Mouse (Mus musculus): ENCODE results near the gene G430095P16Rik. TPM values are rescaled to one million over a fixed set of nuclear protein-coding genes. Genes with fewer than 3 reads are reported as not detected.

G430095P16Rik gene
- polyA plus RNA-seq, 1 experiment from 2014 or later = 7.7 TPM

DNA sequence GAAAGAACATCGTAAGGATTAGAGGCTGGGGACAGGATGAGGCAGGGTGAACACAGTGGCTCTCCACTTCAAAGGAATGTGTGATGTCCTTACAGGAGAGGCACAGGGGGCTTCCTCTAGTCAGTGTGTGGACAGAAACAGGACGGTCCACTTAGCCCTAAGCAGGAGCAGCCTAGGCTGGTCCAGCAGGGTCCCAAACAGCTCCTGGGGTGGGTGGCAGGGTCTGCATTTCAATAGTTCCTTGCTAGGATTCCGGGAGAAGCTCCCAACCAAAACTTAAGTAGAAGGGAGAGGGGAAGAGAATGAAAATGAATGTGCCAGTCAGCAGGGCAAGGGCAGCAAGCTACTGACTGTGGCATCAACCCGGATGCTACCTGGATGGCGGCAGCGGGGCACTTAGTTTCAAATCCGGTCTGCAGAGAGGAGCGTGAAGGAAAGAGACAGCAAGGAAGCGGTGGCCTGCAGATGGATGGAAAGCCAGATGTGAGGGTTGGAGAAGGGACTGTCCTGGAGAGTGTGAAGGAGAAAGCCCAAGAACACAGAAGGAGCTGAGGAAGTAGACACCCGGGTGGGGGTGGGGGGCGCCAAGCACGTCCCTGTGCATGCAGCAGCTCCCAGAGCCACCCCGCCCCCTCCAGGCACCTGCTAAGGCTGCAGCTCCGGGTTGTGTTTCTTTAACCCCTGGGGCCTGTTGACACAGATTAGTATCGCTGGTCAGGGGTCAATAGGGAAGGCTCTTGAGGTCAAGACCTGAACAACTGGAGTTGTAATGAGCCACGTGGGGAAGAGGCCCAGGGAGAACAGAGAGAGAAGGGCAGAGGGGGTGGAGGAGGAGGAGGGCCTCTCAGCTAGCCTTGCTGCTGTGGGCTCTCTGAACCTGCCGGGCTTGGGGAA is 22.5 kb downstream of the G430095P16Rik start:
- peaks cover 79% of the 10 kb centered on the region for H3K4me1 ChIP-seq (ENCODE audit: control insufficient read depth, insufficient read depth, low read length)
- H3K4me2 ChIP-seq (ENCODE audit: low read depth, severe bottlenecking) = peak overlapping the region; percentile 13; the same call in 1 of the 2 replicates
- WGBS = 2% methylated on average over 17 of the region's 17 CpGs
- H3K36me3 ChIP-seq (ENCODE audit: control insufficient read depth, insufficient read depth, low read length) = no peaks in the 10 kb centered on the region
- peaks cover 30% of the 10 kb centered on the region for H3K27me3 ChIP-seq (ENCODE audit: control insufficient read depth, insufficient read depth, low read length)
- peak overlapping the region; percentile 100; the same call in 1 of the 2 replicates for H3K27ac ChIP-seq (replicated peaks; ENCODE audit: low read depth, low read length)
- no peaks in the 10 kb centered on the region for H3K9me3 ChIP-seq (ENCODE audit: control insufficient read depth, low read length)
- peak; percentile 78 for DNase-seq (ENCODE audit: low spot score)
- H3K9ac ChIP-seq (ENCODE audit: low read length) = 0 out of 2 replicates have a peak overlapping the region, but pooled peaks have one; percentile 5
- no peak overlapping the region for H3K4me3 ChIP-seq (ENCODE audit: low read depth, low read length)
- no peak for ATAC-seq (ENCODE audit: insufficient number of reproducible peaks, low FRiP score, low TSS enrichment, low read depth)

DNA sequence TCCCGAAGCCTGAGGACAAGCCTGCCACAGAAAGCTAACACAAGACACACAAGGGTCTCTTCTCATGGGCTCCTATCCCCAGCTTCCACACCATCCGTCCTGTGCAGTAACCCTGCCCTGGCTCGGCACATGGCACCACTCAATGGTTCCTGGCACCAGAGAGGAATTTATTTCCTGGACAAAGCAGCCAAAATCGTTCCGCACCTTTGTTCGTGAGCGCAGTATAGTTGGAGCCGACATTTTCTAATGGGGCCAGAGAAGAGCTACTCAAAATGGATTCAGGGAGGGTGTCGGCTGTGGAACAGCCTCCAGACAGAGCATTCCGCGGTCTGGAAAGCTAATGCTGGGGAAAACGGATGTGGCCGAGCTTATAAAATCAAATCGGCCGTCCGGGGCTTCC is 26.7 kb downstream of the G430095P16Rik start:
- no peak overlapping the region for H3K4me3 ChIP-seq (ENCODE audit: low read depth, low read length)
- H3K27ac ChIP-seq (replicated peaks; ENCODE audit: low read depth, low read length) = no peak overlapping the region
- WGBS = 70% methylated on average over 16 of the region's 16 CpGs

DNA sequence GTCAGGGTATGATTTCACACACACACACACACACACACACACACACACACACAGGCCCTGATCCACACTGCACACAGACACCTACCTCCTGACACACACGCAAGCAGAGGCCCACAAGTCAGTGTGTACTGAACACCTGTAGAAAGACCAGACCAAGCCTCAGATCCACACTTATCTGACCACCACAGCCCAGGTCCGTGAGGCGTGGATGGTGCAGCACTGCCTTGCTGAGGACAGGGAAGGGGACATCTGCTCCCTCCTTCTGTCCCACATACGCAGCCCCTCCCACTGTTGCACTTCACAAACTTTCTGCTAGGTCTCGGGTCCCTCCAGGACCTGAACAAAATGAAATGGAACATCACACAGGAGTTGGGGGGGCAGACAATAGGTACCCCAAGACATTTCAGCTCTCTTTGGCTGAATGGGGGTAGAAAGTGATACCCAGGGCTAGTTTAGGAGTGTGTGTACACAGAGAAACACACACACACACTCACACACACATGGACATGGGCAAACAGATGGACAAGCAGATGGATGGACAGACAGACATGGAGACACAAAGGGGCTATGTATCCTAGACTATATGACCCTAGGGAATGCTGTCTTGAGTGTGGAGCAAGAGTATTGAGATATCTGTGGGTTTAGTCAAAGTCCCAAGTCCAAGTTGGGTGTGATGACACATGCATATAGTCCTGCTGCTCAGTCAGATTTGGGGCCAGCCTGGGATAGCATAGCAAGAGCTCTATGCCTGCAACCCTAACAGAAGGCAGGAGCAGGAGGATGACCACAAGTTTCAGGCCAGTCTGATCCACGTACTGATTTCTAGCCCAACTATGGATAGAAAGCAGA is 30.2 kb downstream of the G430095P16Rik start:
- Histone ChIP-seq H3K9ac (ENCODE audit: low read length) (no peak overlapping the region), H3K27me3 (ENCODE audit: control insufficient read depth, insufficient read depth, low read length) (peaks cover 47% of the 10 kb centered on the region), H3K36me3 (ENCODE audit: control insufficient read depth, insufficient read depth, low read length) (no peaks in the 10 kb centered on the region), H3K9me3 (ENCODE audit: control insufficient read depth, low read length) (no peaks in the 10 kb centered on the region), H3K27ac (replicated peaks; ENCODE audit: low read depth, low read length) (no peak overlapping the region), H3K4me3 (ENCODE audit: low read depth, low read length) (no peak overlapping the region), H3K4me1 (ENCODE audit: control insufficient read depth, insufficient read depth, low read length) (peaks cover 22% of the 10 kb centered on the region), H3K4me2 (ENCODE audit: low read depth, severe bottlenecking) (no peak overlapping the region)
- 75% methylated on average over 6 of the region's 6 CpGs for WGBS
- DNase-seq (ENCODE audit: low spot score) = no peak
- ATAC-seq (ENCODE audit: insufficient number of reproducible peaks, low FRiP score, low TSS enrichment, low read depth) = no peak; the same call in 1 of the 2 replicates

More for the DNA sequence above, 26.7 kb downstream of the G430095P16Rik start:
- Histone ChIP-seq H3K4me1 (ENCODE audit: control insufficient read depth, insufficient read depth, low read length) (peaks cover 43% of the 10 kb centered on the region), H3K4me2 (ENCODE audit: low read depth, severe bottlenecking) (no peak overlapping the region), H3K27me3 (ENCODE audit: control insufficient read depth, insufficient read depth, low read length) (peaks cover 58% of the 10 kb centered on the region), H3K9ac (ENCODE audit: low read length) (0 out of 2 replicates have a peak overlapping the region, but pooled peaks have one; percentile 5), H3K9me3 (ENCODE audit: control insufficient read depth, low read length) (no peaks in the 10 kb centered on the region), H3K36me3 (ENCODE audit: control insufficient read depth, insufficient read depth, low read length) (no peaks in the 10 kb centered on the region)
- DNase-seq (ENCODE audit: low spot score) = no peak
- ATAC-seq (ENCODE audit: insufficient number of reproducible peaks, low FRiP score, low TSS enrichment, low read depth) = no peak

GRCm38 (mm10) chr8:84757501-84757900 is 34.7 kb downstream of the G430095P16Rik start:
- H3K27ac ChIP-seq (replicated peaks; ENCODE audit: low read depth, low read length) = no peak overlapping the region
- H3K4me2 ChIP-seq (ENCODE audit: low read depth, severe bottlenecking) = no peak overlapping the region
- WGBS = 21% methylated on average over 5 of the region's 5 CpGs
- H3K36me3 ChIP-seq (ENCODE audit: control insufficient read depth, insufficient read depth, low read length) = no peaks in the 10 kb centered on the region
- ATAC-seq (ENCODE audit: insufficient number of reproducible peaks, low FRiP score, low TSS enrichment, low read depth) (no peak), DNase-seq (ENCODE audit: low spot score) (no peak)
- H3K4me1 ChIP-seq (ENCODE audit: control insufficient read depth, insufficient read depth, low read length) = peaks cover 12% of the 10 kb centered on the region
- H3K27me3 ChIP-seq (ENCODE audit: control insufficient read depth, insufficient read depth, low read length) = peaks cover 27% of the 10 kb centered on the region
- no peak overlapping the region for H3K9ac ChIP-seq (ENCODE audit: low read length)
- no peaks in the 10 kb centered on the region for H3K9me3 ChIP-seq (ENCODE audit: control insufficient read depth, low read length)
- no peak overlapping the region for H3K4me3 ChIP-seq (ENCODE audit: low read depth, low read length)

DNA sequence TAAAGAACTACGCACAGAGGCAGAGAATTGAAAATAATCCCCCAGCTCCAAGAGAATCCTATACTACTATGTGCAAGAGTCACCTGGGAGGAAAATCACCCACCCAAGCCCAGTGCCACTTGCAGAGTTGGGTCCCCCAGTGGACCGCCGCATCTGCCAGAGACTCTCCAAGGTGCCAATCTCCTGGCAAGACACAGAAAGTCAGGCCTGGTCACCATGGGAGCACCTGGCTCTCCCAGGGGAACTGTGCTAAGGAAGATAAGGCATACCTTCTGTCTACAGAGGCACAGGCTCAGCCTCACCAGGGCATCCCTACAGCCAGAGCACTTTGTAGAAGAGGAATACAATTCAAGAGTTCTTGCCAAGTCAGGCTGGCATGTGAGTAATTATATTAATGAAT is 35.5 kb downstream of the G430095P16Rik start:
- Histone ChIP-seq H3K4me3 (ENCODE audit: low read depth, low read length) (no peak overlapping the region), H3K4me1 (ENCODE audit: control insufficient read depth, insufficient read depth, low read length) (peaks cover 12% of the 10 kb centered on the region), H3K9me3 (ENCODE audit: control insufficient read depth, low read length) (no peaks in the 10 kb centered on the region), H3K36me3 (ENCODE audit: control insufficient read depth, insufficient read depth, low read length) (no peaks in the 10 kb centered on the region), H3K9ac (ENCODE audit: low read length) (no peak overlapping the region), H3K27ac (replicated peaks; ENCODE audit: low read depth, low read length) (no peak overlapping the region), H3K4me2 (ENCODE audit: low read depth, severe bottlenecking) (no peak overlapping the region), H3K27me3 (ENCODE audit: control insufficient read depth, insufficient read depth, low read length) (peaks cover 20% of the 10 kb centered on the region)
- no peak for ATAC-seq (ENCODE audit: insufficient number of reproducible peaks, low FRiP score, low TSS enrichment, low read depth)
- WGBS = 95% methylated on average over 3 of the region's 3 CpGs
- no peak for DNase-seq (ENCODE audit: low spot score)

- no peak for ATAC-seq (ENCODE audit: insufficient number of reproducible peaks, low FRiP score, low TSS enrichment, low read depth)
- no peaks in the 10 kb centered on the region for H3K9me3 ChIP-seq (ENCODE audit: control insufficient read depth, low read length)
- no peaks in the 10 kb centered on the region for H3K36me3 ChIP-seq (ENCODE audit: control insufficient read depth, insufficient read depth, low read length)
- no peak overlapping the region for H3K4me3 ChIP-seq (ENCODE audit: low read depth, low read length)
- DNase-seq (ENCODE audit: low spot score) = no peak
- WGBS = 62% methylated on average over 7 of the region's 7 CpGs
- no peak overlapping the region for H3K4me2 ChIP-seq (ENCODE audit: low read depth, severe bottlenecking)
- no peak overlapping the region for H3K27ac ChIP-seq (replicated peaks; ENCODE audit: low read depth, low read length)
- H3K4me1 ChIP-seq (ENCODE audit: control insufficient read depth, insufficient read depth, low read length) = peaks cover 12% of the 10 kb centered on the region
- H3K27me3 ChIP-seq (ENCODE audit: control insufficient read depth, insufficient read depth, low read length) = peaks cover 20% of the 10 kb centered on the region
- H3K9ac ChIP-seq (ENCODE audit: low read length) = no peak overlapping the region
These were observed 36.3 kb downstream of the G430095P16Rik start for GRCm38 (mm10) chr8:84759126-84759525.

DNA sequence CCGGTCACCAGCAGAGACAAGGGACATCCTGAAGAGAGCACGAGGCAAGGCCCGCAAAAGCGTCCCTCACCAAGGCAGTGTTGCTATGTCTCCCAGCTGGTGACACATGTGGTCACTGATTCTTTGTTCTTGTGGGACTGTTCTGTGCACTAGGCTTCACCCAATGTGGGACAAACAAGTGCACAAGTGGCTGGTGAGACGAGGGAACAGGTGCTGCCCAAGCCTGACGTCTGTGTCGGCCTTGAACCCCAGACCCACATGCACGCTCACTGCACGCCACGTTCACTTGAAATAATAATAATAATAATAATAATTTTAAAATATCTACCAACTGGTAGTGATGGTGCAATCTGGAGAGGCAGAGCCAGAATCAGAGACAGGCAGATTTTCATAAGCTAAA is 36.9 kb downstream of the G430095P16Rik start:
- WGBS = 89% methylated on average over 10 of the region's 10 CpGs
- DNase-seq (ENCODE audit: low spot score) (no peak), ATAC-seq (ENCODE audit: insufficient number of reproducible peaks, low FRiP score, low TSS enrichment, low read depth) (no peak)
- Histone ChIP-seq H3K4me2 (ENCODE audit: low read depth, severe bottlenecking) (no peak overlapping the region), H3K9me3 (ENCODE audit: control insufficient read depth, low read length) (no peaks in the 10 kb centered on the region), H3K36me3 (ENCODE audit: control insufficient read depth, insufficient read depth, low read length) (no peaks in the 10 kb centered on the region), H3K4me3 (ENCODE audit: low read depth, low read length) (no peak overlapping the region), H3K4me1 (ENCODE audit: control insufficient read depth, insufficient read depth, low read length) (peaks cover 12% of the 10 kb centered on the region), H3K9ac (ENCODE audit: low read length) (no peak overlapping the region), H3K27ac (replicated peaks; ENCODE audit: low read depth, low read length) (no peak overlapping the region), H3K27me3 (ENCODE audit: control insufficient read depth, insufficient read depth, low read length) (peaks cover 24% of the 10 kb centered on the region)

- no peak for DNase-seq (ENCODE audit: low spot score)
- H3K27me3 ChIP-seq (ENCODE audit: control insufficient read depth, insufficient read depth, low read length) = peaks cover 30% of the 10 kb centered on the region
- H3K9me3 ChIP-seq (ENCODE audit: control insufficient read depth, low read length) = no peaks in the 10 kb centered on the region
- H3K4me2 ChIP-seq (ENCODE audit: low read depth, severe bottlenecking) = no peak overlapping the region
- WGBS = 51% methylated on average over 7 of the region's 7 CpGs
- H3K27ac ChIP-seq (replicated peaks; ENCODE audit: low read depth, low read length) = no peak overlapping the region
- no peak overlapping the region for H3K4me3 ChIP-seq (ENCODE audit: low read depth, low read length)
- peaks cover 12% of the 10 kb centered on the region for H3K4me1 ChIP-seq (ENCODE audit: control insufficient read depth, insufficient read depth, low read length)
- ATAC-seq (ENCODE audit: insufficient number of reproducible peaks, low FRiP score, low TSS enrichment, low read depth) = no peak
- H3K9ac ChIP-seq (ENCODE audit: low read length) = no peak overlapping the region
- no peaks in the 10 kb centered on the region for H3K36me3 ChIP-seq (ENCODE audit: control insufficient read depth, insufficient read depth, low read length)
These were observed 37.6 kb downstream of the G430095P16Rik start for GRCm38 (mm10) chr8:84760405-84760805.

Data from limb, embryonic 11.5 days (tissue).